Mouse (Mus musculus) v-Abl transformed pro-B cells (cell line): ENCODE results near the gene Mgat4c.

Source experiments
- in situ Hi-C, 2 experiments: fragments of 400-800 bp; cut with MboI; formaldehyde crosslinking; loops; one replicate each; pipeline ENCODE4 v1.15.1; 2025; ENCODE audit not compliant: unreplicated experiment in 2 of 2

Gene Mgat4c

GRCm38 (mm10) chr10:101681437-101681912, at the start of gene Mgat4c:
Gene Mgat4c, plus strand, starts transcription at chr10:101681487.
- in situ Hi-C loops, result no loop called here

- in situ Hi-C loops, result no loop called here
These were observed 46.0 kb upstream of the Mgat4c start for GRCm38 (mm10) chr10:101635266-101635665.

GRCm38 (mm10) chr10:101641048-101641447, 40.2 kb upstream of the Mgat4c start:
- in situ Hi-C loops, result no loop called here

GRCm38 (mm10) chr10:101681914-101682313, 627 bp downstream of the Mgat4c start:
- in situ Hi-C loops, result no loop called here

- in situ Hi-C loops, result no loop called here
These were observed 80.5 kb downstream of the Mgat4c start for GRCm38 (mm10) chr10:101761828-101762227.

- in situ Hi-C loops, result no loop called here
These were observed 89.4 kb downstream of the Mgat4c start for GRCm38 (mm10) chr10:101770688-101771087.

GRCm38 (mm10) chr10:101771157-101771556, 89.9 kb downstream of the Mgat4c start:
- in situ Hi-C loops, result no loop called here

- in situ Hi-C loops, result no loop called here
These were observed 102.0 kb downstream of the Mgat4c start for GRCm38 (mm10) chr10:101783161-101783744.

GRCm38 (mm10) chr10:101795507-101795906, 114.2 kb downstream of the Mgat4c start:
- in situ Hi-C loops, result no loop called here

GRCm38 (mm10) chr10:101798831-101799474, 117.7 kb downstream of the Mgat4c start:
- in situ Hi-C loops, result no loop called here

- in situ Hi-C loops, result no loop called here
These were observed 127.5 kb downstream of the Mgat4c start for GRCm38 (mm10) chr10:101808768-101809167.

- in situ Hi-C loops, result no loop called here
These were observed 135.6 kb downstream of the Mgat4c start for GRCm38 (mm10) chr10:101816902-101817301.

GRCm38 (mm10) chr10:101827944-101828343, 146.7 kb downstream of the Mgat4c start:
- in situ Hi-C loops, result no loop called here

- in situ Hi-C loops, result no loop called here
These were observed 174.8 kb downstream of the Mgat4c start for GRCm38 (mm10) chr10:101856115-101856514.

- in situ Hi-C loops, result no loop called here
These were observed 208.6 kb downstream of the Mgat4c start for GRCm38 (mm10) chr10:101889866-101890265.

- in situ Hi-C loops, result no loop called here
These were observed 236.1 kb downstream of the Mgat4c start for GRCm38 (mm10) chr10:101917328-101917814.

- in situ Hi-C loops, result no loop called here
These were observed 316.3 kb downstream of the Mgat4c start for GRCm38 (mm10) chr10:101997612-101998011.

GRCm38 (mm10) chr10:102042513-102042912, 361.2 kb downstream of the Mgat4c start:
- in situ Hi-C loops, result no loop called here

- in situ Hi-C loops, result no loop called here
These were observed 374.9 kb downstream of the Mgat4c start for GRCm38 (mm10) chr10:102056218-102056617.

GRCm38 (mm10) chr10:102056975-102057565, 375.8 kb downstream of the Mgat4c start:
- in situ Hi-C loops, result no loop called here

- in situ Hi-C loops, result no loop called here
These were observed 393.5 kb downstream of the Mgat4c start for GRCm38 (mm10) chr10:102074541-102075398.
